Mouse (Mus musculus): ENCODE results near the gene Cutal.
"Not testable (repeated sequence)": the region's sequence is repeated elsewhere in the genome, so short reads cannot be mapped to it uniquely, and the experiment has no call there.

The Cutal gene

GRCm38 (mm10) chr2:34874271-34874670 lies at the start of gene Cutal:
Cutal (plus strand) TSS chr2:34874396.
- no peak for DNase-seq

- peak; percentile 94 for DNase-seq
These were observed 48.3 kb upstream of the Cutal start, which contains the start of gene Fbxw2 for GRCm38 (mm10) chr2:34825827-34826459. Fbxw2 (minus strand) TSS chr2:34826311.

- no peak for DNase-seq
These were observed 47.5 kb upstream of the Cutal start for GRCm38 (mm10) chr2:34826460-34827231.

- no peak for DNase-seq
These were observed 46.6 kb upstream of the Cutal start for GRCm38 (mm10) chr2:34827591-34827990.

- DNase-seq = no peak
These were observed 46.2 kb upstream of the Cutal start for GRCm38 (mm10) chr2:34828026-34828425.

GRCm38 (mm10) chr2:34830066-34830465 lies 44.1 kb upstream of the Cutal start:
- DNase-seq = not testable (repeated sequence)

- not testable (repeated sequence) for DNase-seq
These were observed 41.3 kb upstream of the Cutal start, which contains the start of gene Gm34653 for GRCm38 (mm10) chr2:34832766-34833457. Gm34653 (plus strand) TSS chr2:34833007.

GRCm38 (mm10) chr2:34833624-34834023 lies 40.6 kb upstream of the Cutal start:
- no peak for DNase-seq

- no peak for DNase-seq
These were observed 38.5 kb upstream of the Cutal start for GRCm38 (mm10) chr2:34835669-34836068.

GRCm38 (mm10) chr2:34840143-34840542 lies 34.1 kb upstream of the Cutal start:
- DNase-seq = not testable (repeated sequence)

GRCm38 (mm10) chr2:34841706-34842105 lies 32.5 kb upstream of the Cutal start:
- DNase-seq = peak; percentile 51

- no peak for DNase-seq
These were observed 30.8 kb upstream of the Cutal start for GRCm38 (mm10) chr2:34843211-34843939.

GRCm38 (mm10) chr2:34847702-34848101 lies 26.5 kb upstream of the Cutal start:
- DNase-seq = no peak

- DNase-seq = no peak
These were observed 18.9 kb upstream of the Cutal start for GRCm38 (mm10) chr2:34855265-34855664.

GRCm38 (mm10) chr2:34857728-34858127 lies 16.5 kb upstream of the Cutal start:
- no peak for DNase-seq

- DNase-seq = no peak
These were observed 4.5 kb upstream of the Cutal start for GRCm38 (mm10) chr2:34869680-34870079.

GRCm38 (mm10) chr2:34870520-34871474 lies 3.4 kb upstream of the Cutal start:
- DNase-seq = peak; percentile 91

- DNase-seq = no peak
These were observed 685 bp downstream of the Cutal start, which contains the start of gene Psmd5 for GRCm38 (mm10) chr2:34874816-34875345. Psmd5 (minus strand) TSS chr2:34874968.

GRCm38 (mm10) chr2:34880054-34880453 lies 5.9 kb downstream of the Cutal start:
- no peak for DNase-seq

- DNase-seq = no peak
These were observed 8.6 kb downstream of the Cutal start for GRCm38 (mm10) chr2:34882757-34883156.

- no peak for DNase-seq
These were observed 9.0 kb downstream of the Cutal start for GRCm38 (mm10) chr2:34883190-34883589.
